Mouse (Mus musculus) spleen, adult 2 months (tissue): Measurements from ENCODE around the gene Clec16a. TPM values are rescaled to one million over a fixed set of nuclear protein-coding genes. Genes with fewer than 3 reads are reported as not detected.

Experiments used
- DNase-seq, 2 experiments: peaks; one replicate each; pipeline versions ENCODE4 v3.0.0 to v3.0.0-alpha.2; 2012 to 2021; ENCODE audit warnings: low spot score in 2 of 2, low read depth in 1 of 2
- H3K27ac ChIP-seq: fragments of 200-500 bp; 2 replicates; pipeline ENCODE4 v1.5.1; 2012; ENCODE audit warnings: low read length, inconsistent platforms; ENCODE audit not compliant: insufficient read depth
- H3K27me3 ChIP-seq: fragments of 200-500 bp; 2 replicates; pipeline ENCODE4 v1.6.1; 2012; ENCODE audit warnings: mild to moderate bottlenecking, moderate library complexity, low read length, inconsistent platforms; ENCODE audit not compliant: control insufficient read depth, insufficient read depth
- H3K36me3 ChIP-seq: fragments of 200-500 bp; 2 replicates; pipeline ENCODE4 v1.6.1; 2012; ENCODE audit warnings: mild to moderate bottlenecking, low read length, inconsistent platforms; ENCODE audit not compliant: control insufficient read depth, insufficient read depth
- H3K4me1 ChIP-seq: fragments of 200-500 bp; 2 replicates; pipeline ENCODE4 v1.6.1; 2011; ENCODE audit warnings: inconsistent platforms; ENCODE audit not compliant: control insufficient read depth, insufficient read depth, insufficient read length
- H3K4me3 ChIP-seq: fragments of 200-500 bp; 2 replicates; pipeline ENCODE4 v1.5.1; 2011; ENCODE audit warnings: mild to moderate bottlenecking, inconsistent platforms; ENCODE audit not compliant: insufficient read depth, insufficient read length; ENCODE audit errors: extremely low read depth
- CTCF ChIP-seq: fragments of 200-500 bp; IDR thresholded peaks from 2 replicates; pipeline ENCODE4 v1.5.1; 2011; ENCODE audit warnings: mild to moderate bottlenecking, inconsistent platforms; ENCODE audit not compliant: insufficient read depth, insufficient read length, insufficient replicate concordance; ENCODE audit errors: extremely low read depth
- POLR2A ChIP-seq: fragments of 200-500 bp; IDR thresholded peaks from 2 replicates; pipeline ENCODE4 v1.6.1; 2011; ENCODE audit warnings: low read depth, low read length, inconsistent platforms
- WGBS: fragments of 180-500 bp; shearing (Covaris S2); methylation state at CpG from one replicate; pipeline ENCODE4 v1.1.7; 2018; 5-methylcytosine and 5-hydroxymethylcytosine counted together
- polyA plus RNA-seq: library from polyadenylated mRNA; depleted of rRNA; stranded (reverse); fragments of >200 nt; gene quantifications from 2 replicates; pipeline ENCODE4 v1.2.3, GENCODE M21; 2012

Clec16a gene
- polyA plus RNA-seq, 1 experiment, result 8.2 TPM

GRCm38 (mm10) chr16:10507445-10507844 is 37.7 kb upstream of the Clec16a start:
- Histone ChIP-seq H3K36me3 (peaks cover 58% of the 10 kb centered on the region), H3K4me1 (peaks cover 19% of the 10 kb centered on the region; the same call in 1 of the 2 replicates), H3K4me3 (no peak overlapping the region), H3K27me3 (no peaks in the 10 kb centered on the region), H3K27ac (peak overlapping the region; percentile 89)
- 74% methylated on average over 4 of the region's 4 CpGs for WGBS
- DNase-seq, result no peak
- TF ChIP-seq CTCF (no peak), POLR2A (no peak)

DNA sequence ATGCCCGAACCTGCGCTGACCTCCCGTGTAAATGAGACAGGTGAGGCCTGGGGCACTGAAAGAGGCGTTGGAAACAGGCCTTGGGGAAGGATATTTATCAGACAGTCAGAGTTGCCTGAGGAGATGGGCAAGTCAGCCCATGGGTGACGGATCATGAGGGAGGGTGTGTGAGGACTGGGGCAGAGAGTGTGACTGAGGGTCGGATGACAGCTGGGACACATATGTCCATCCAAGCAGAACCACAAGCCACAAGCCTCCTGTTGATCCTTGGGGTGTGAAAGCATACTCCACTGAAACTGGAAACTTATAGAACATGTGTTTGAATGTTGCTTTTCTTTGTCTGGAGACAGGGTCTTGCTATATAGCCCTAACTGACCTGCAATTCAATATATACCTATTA is 36.4 kb upstream of the Clec16a start:
- Histone ChIP-seq H3K4me3 (no peak overlapping the region), H3K4me1 (peaks cover 19% of the 10 kb centered on the region; the same call in 1 of the 2 replicates), H3K27me3 (no peaks in the 10 kb centered on the region), H3K27ac (peak overlapping the region; percentile 89), H3K36me3 (peaks cover 55% of the 10 kb centered on the region)
- 41% methylated on average over 6 of the region's 6 CpGs for WGBS
- TF ChIP-seq POLR2A (no peak), CTCF (no peak)
- peak; percentile 57 to 62 for DNase-seq

- no peaks in the 10 kb centered on the region for H3K27me3 ChIP-seq
- peaks cover 33% of the 10 kb centered on the region for H3K4me1 ChIP-seq
- no peak for DNase-seq
- no peak for TF ChIP-seq POLR2A
- no peak for TF ChIP-seq CTCF
- peak overlapping the region; percentile 25 for H3K27ac ChIP-seq
- H3K36me3 ChIP-seq, result peaks cover 58% of the 10 kb centered on the region
- whole genome bisulfite sequencing, result 72% methylated on average over 14 of the region's 14 CpGs
- H3K4me3 ChIP-seq, result no peak overlapping the region
Observed at GRCm38 (mm10) chr16:10510477-10511133, 34.5 kb upstream of the Clec16a start.

DNA sequence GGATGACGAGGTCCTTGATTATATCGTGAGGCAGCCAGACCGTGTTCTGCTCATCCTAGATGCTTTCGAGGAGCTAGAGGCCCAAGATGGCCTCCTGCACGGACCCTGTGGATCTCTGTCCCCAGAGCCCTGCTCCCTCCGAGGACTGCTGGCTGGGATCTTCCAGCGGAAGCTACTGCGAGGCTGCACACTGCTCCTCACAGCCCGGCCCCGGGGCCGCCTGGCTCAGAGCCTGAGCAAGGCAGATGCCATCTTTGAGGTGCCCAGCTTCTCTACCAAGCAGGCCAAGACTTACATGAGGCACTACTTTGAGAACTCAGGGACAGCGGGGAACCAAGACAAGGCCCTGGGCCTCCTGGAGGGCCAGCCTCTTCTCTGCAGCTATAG is 34.0 kb upstream of the Clec16a start:
- DNase-seq, result no peak
- no peak for TF ChIP-seq CTCF
- TF ChIP-seq POLR2A, result no peak
- 90% methylated on average over 12 of the region's 12 CpGs for WGBS
- Histone ChIP-seq H3K4me1 (peaks cover 36% of the 10 kb centered on the region), H3K4me3 (no peak overlapping the region), H3K27me3 (no peaks in the 10 kb centered on the region), H3K36me3 (peaks cover 53% of the 10 kb centered on the region), H3K27ac (peak overlapping the region; percentile 42; the same call in 1 of the 2 replicates)

DNA sequence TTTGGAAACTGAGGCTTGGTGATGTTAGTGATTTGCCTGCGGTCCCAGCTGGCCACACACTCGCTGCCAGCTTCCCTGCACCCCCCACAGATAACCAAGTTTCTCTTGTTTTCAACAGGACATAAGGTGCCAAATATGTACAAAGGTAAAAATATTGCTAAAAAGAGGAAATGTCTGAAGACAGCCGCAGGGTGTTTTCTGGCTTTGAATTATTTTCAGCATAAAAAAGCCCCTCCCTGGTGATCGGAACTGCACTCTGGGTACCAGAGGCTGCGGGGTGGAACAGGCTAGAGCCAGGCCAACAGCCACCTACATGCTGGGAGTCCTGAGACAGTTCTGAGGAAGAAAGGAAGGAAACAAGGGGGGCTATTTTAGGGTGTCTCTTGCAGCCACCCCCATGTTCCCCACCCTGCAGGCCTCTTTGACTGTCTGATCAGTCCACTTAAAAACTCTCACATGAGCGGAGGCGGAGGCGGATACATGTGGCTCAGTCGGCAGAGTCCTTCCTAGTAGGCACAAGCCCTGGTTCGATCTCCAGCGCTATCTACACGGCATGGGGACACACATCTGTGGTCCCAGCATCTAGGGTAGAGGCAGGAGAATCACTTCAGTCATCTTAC is 29.1 kb upstream of the Clec16a start:
- DNase-seq, result peak; percentile 73 to 78
- Histone ChIP-seq H3K27ac (peak overlapping the region; percentile 91), H3K27me3 (no peaks in the 10 kb centered on the region), H3K4me3 (no peak overlapping the region), H3K36me3 (peaks cover 47% of the 10 kb centered on the region), H3K4me1 (peaks cover 38% of the 10 kb centered on the region)
- WGBS, result 26% methylated on average over 12 of the region's 12 CpGs
- TF ChIP-seq POLR2A, result peak; percentile 29; the same call in 1 of the 2 replicates
- no peak for TF ChIP-seq CTCF

DNA sequence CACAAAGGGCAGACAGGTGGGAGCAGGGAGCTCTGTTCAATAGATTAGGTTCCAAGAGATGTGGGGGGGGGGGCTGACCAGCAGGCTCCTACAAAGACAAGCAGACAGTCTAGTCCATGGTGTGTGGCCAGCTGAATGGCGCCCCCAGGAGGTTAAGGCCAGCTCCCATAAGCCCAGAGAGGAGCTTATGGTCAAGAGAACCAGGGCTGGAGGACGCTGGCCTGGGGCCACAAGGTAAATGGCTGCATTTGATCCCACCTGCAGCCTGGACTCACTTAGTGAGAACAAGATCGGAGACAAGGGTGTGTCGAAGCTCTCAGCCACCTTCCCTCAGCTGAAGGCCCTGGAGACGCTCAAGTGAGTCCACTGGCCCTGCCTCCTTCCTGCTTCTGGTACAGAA is 27.1 kb upstream of the Clec16a start:
- Histone ChIP-seq H3K36me3 (peaks cover 31% of the 10 kb centered on the region), H3K27me3 (no peaks in the 10 kb centered on the region), H3K4me1 (peaks cover 38% of the 10 kb centered on the region), H3K4me3 (no peak overlapping the region), H3K27ac (peak overlapping the region; percentile 65)
- peak in 1 of 2 experiments; percentile 57 for DNase-seq
- 58% methylated on average over 5 of the region's 5 CpGs for WGBS
- TF ChIP-seq POLR2A (no peak), CTCF (peak; percentile 18; the same call in 1 of the 2 replicates)
